ENCODE assay signal across 8 mouse cellular contexts in genomic region chrX:103623411-103623845, GRCm38 (mm10). TPM values are rescaled to one million over a fixed set of nuclear protein-coding genes. Genes with fewer than 3 reads are reported as not detected.
DNase-seq lines count a peak whose midpoint lies in the region; ATAC-seq lines count a peak whose summit lies in the region.

No protein-coding gene starts in this region.

- under 1% methylated on average over 28 of the region's 28 CpGs for WGBS in embryonic facial prominence, embryonic 12.5 days
- WGBS in heart, embryonic 15.5 days, result under 1% methylated on average over 28 of the region's 28 CpGs
- under 1% methylated on average over 27 of the region's 28 CpGs for WGBS in lung, embryonic 16.5 days

- no peaks in the 10 kb centered on the region for H3K9me3 ChIP-seq in embryonic facial prominence, embryonic 12.5 days
- no peaks in the 10 kb centered on the region for H3K9me3 ChIP-seq in heart, embryonic 15.5 days (replicated peaks)
- no peaks in the 10 kb centered on the region for H3K9me3 ChIP-seq in lung, embryonic 16.5 days (ENCODE audit: control insufficient read depth, low read length)

- H3K27me3 ChIP-seq in embryonic facial prominence, embryonic 12.5 days, result no peaks in the 10 kb centered on the region
- H3K27me3 ChIP-seq in heart, embryonic 15.5 days, result no peaks in the 10 kb centered on the region; the same call in 1 of the 2 replicates
- no peaks in the 10 kb centered on the region for H3K27me3 ChIP-seq in lung, embryonic 16.5 days (ENCODE audit: control insufficient read depth, insufficient read depth, low read depth, low read length)

- peak overlapping the region; percentile 58 for H3K4me2 ChIP-seq in embryonic facial prominence, embryonic 12.5 days (replicated peaks)
- H3K4me2 ChIP-seq in heart, embryonic 15.5 days, result peak overlapping the region; percentile 71
- peak overlapping the region; percentile 69 for H3K4me2 ChIP-seq in lung, embryonic 16.5 days (ENCODE audit: low read depth, low read length)

- peak overlapping the region; percentile 49 for H3K4me3 ChIP-seq in embryonic facial prominence, embryonic 12.5 days
- H3K4me3 ChIP-seq in heart, embryonic 15.5 days, result peak overlapping the region; percentile 54
- peak overlapping the region; percentile 61 for H3K4me3 ChIP-seq in lung, embryonic 16.5 days (ENCODE audit: low read length)

- no peaks in the 10 kb centered on the region for H3K4me1 ChIP-seq in embryonic facial prominence, embryonic 12.5 days
- peaks cover 2% of the 10 kb centered on the region; the same call in 1 of the 2 replicates for H3K4me1 ChIP-seq in heart, embryonic 15.5 days (replicated peaks)
- peaks cover under 1% of the 10 kb centered on the region; the same call in 1 of the 2 replicates for H3K4me1 ChIP-seq in lung, embryonic 16.5 days (replicated peaks; ENCODE audit: control insufficient read depth, insufficient read depth, low read length)

- ATAC-seq in embryonic facial prominence, embryonic 12.5 days (ENCODE audit: insufficient number of reproducible peaks, insufficient read depth, low FRiP score, low TSS enrichment), result peak; percentile 30; the same call in 1 of the 2 replicates
- no peak for ATAC-seq in heart, embryonic 15.5 days (replicated peaks; ENCODE audit: insufficient number of reproducible peaks, insufficient read depth, low FRiP score, low read depth)
- peak; percentile 13; the same call in 1 of the 2 replicates for ATAC-seq in lung, embryonic 16.5 days (ENCODE audit: low read depth)
- ATAC-seq in neutrophil, adult 5-6 weeks (ENCODE audit: extremely low read depth, insufficient number of reproducible peaks, low FRiP score, poor library complexity, severe bottlenecking), result 0 out of 2 replicates have a peak, but pooled peaks have one; percentile 13

- peak; percentile 71 for DNase-seq in CD4-positive helper T cell, adult 2 months (ENCODE audit: low read depth, low spot score)
- DNase-seq in adrenal gland, postnatal 10 days, result peak; percentile 25
- DNase-seq in kidney, postnatal 14 days, result peak; percentile 31
- peak; percentile 75 for DNase-seq in thymus, postnatal 14 days

- H3K27ac ChIP-seq in embryonic facial prominence, embryonic 12.5 days, result peak overlapping the region; percentile 63; the same call in 1 of the 2 replicates
- H3K27ac ChIP-seq in heart, embryonic 15.5 days, result peak overlapping the region; percentile 62
- peak overlapping the region; percentile 79 for H3K27ac ChIP-seq in lung, embryonic 16.5 days (ENCODE audit: low read length)

- H3K9ac ChIP-seq in embryonic facial prominence, embryonic 12.5 days, result peak overlapping the region; percentile 56
- H3K9ac ChIP-seq in heart, embryonic 15.5 days, result peak overlapping the region; percentile 48
- H3K9ac ChIP-seq in lung, embryonic 16.5 days (ENCODE audit: low read length), result peak overlapping the region; percentile 81

- no peaks in the 10 kb centered on the region for H3K36me3 ChIP-seq in embryonic facial prominence, embryonic 12.5 days
- H3K36me3 ChIP-seq in heart, embryonic 15.5 days, result no peaks in the 10 kb centered on the region
- H3K36me3 ChIP-seq in lung, embryonic 16.5 days (ENCODE audit: control insufficient read depth, insufficient read depth, low read length), result no peaks in the 10 kb centered on the region

RNA-seq across cellular contexts. Expression of gene Zcchc13, which starts 7.0 kb away (rescaled TPM):
- not detected for total RNA-seq in adrenal gland, postnatal 10 days (2021)
- polyA plus RNA-seq in embryonic facial prominence, embryonic 12.5 days (2016; fragmentation: Nextera tagmentation; extraction: Ambion mirVana), result not detected in 2 replicates
- not detected in 2 replicates for polyA plus RNA-seq in heart, embryonic 15.5 days (2015; fragmentation: Nextera tagmentation; extraction: Ambion mirVana)
- not detected in 2 replicates for polyA plus RNA-seq in lung, embryonic 16.5 days (2015; fragmentation: Nextera tagmentation; extraction: Ambion mirVana)
- total RNA-seq in neutrophil, adult 5-6 weeks (2017), result not detected in 2 replicates

Comparison
In these comparisons a context has a peak if more than half of its experiments do, and no peak if none do; other contexts are left out.
1. DNase-seq: peak in every context shown above with its lines; median percentile 75 in thymus, postnatal 14 days; 71 in CD4-positive helper T cell, adult 2 months; 31 in kidney, postnatal 14 days; 25 in adrenal gland, postnatal 10 days.